Mouse (Mus musculus): ENCODE measurements around the gene Dennd1b.

DNA sequence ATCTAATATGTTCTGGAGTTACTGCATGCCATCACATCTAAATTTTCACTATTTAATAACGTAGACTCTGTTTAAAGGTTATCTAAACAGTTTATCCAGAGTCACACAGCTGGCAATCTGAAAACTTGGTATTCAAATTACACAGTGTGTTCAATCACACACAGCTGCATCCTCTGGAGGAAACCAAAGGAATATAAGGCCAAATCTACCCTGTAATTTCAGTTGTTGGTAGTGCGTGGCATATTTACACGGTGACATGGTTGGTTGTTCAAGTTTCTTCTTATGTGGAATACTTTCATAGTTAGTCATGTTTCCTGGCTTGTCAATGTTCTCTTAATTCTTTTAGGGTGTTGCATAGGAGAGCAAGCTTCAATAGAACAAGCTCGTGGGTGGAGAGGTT is 247.3 kb downstream of the Dennd1b start:
- TF ChIP-seq POLR2A (IDR thresholded peaks at IDR 0.05; ENCODE audit: extremely low read depth, insufficient read depth, low read length) (no peak), CTCF (IDR thresholded peaks at IDR 0.05; ENCODE audit: low read depth, low read length) (no peak)
